Mouse (Mus musculus): ENCODE measurements at regions not wholly inside any gene's neighbourhood (a gene's known extent, or its start where the extent isn't known, plus 50 kb on each side); places are given as distances from the start of the nearest gene placed in this dataset.

GRCm38 (mm10) chr2:12034323-12034585 lies 256.6 kb downstream of the Ankrd16 start:
- DNase-seq (ENCODE audit: low spot score): no peak

- no peak for DNase-seq (ENCODE audit: low spot score)
Observed at GRCm38 (mm10) chr2:12049386-12049785, 252.3 kb downstream of the Itga8 start.

GRCm38 (mm10) chr2:12049972-12050371 lies 251.8 kb downstream of the Itga8 start:
- no peak for DNase-seq (ENCODE audit: low spot score)

- DNase-seq (ENCODE audit: low spot score): no peak
Observed at GRCm38 (mm10) chr2:12053404-12054164, 248.1 kb downstream of the Itga8 start.

GRCm38 (mm10) chr2:12054165-12054500 lies 247.6 kb downstream of the Itga8 start:
- DNase-seq (ENCODE audit: low spot score): no peak
